ENCODE assay signal across 26 mouse cellular contexts in genomic region chr13:31163878-31164495, GRCm38 (mm10).
A peak's percentile ranks its signal among the peaks of the same experiment; 100 is the strongest.
DNase-seq lines count a peak whose midpoint lies in the region; ATAC-seq lines count a peak whose summit lies in the region.
"Had no signal": no experiment of that assay in that cellular context is flagged by ENCODE, and none has a peak within 500 bp of the region (broad histone marks: within the 10 kb centered on the region; RNA-seq: fewer than 3 reads in every experiment).

No protein-coding gene starts in this region.

- no peak overlapping the region for H3K27ac ChIP-seq in kidney, embryonic 16.5 days (ENCODE audit: low read length)
- no peak overlapping the region for H3K27ac ChIP-seq in neural tube, embryonic 15.5 days (replicated peaks)
- H3K27ac ChIP-seq: embryonic facial prominence, embryonic 10.5 days; forebrain, embryonic 10.5 days; heart, embryonic 10.5 days; hindbrain, embryonic 10.5 days; limb, embryonic 13.5 days; liver, embryonic 12.5 days; midbrain, embryonic 12.5 days; stomach, postnatal 0 days had no signal

- 39% methylated on average over 6 of the region's 6 CpGs for WGBS in kidney, embryonic 16.5 days
- 53% methylated on average over 6 of the region's 6 CpGs for WGBS in neural tube, embryonic 15.5 days

- ATAC-seq in kidney, embryonic 16.5 days (ENCODE audit: low FRiP score, low TSS enrichment) = peak; percentile 31; the same call in 1 of the 2 replicates
- ATAC-seq in common myeloid progenitor, adult 5-6 weeks (replicated peaks; ENCODE audit: low read depth, poor library complexity, severe bottlenecking) = 0 out of 2 replicates have a peak, but pooled peaks have one; percentile 36
- peak; percentile 37 to 60; a peak in 2 of 4 replicates for ATAC-seq in hematopoietic stem cell, adult 5-6 weeks (replicated peaks in 1 of 2; ENCODE audit: insufficient read depth in 1 of 2, low FRiP score in 2 of 2, low TSS enrichment in 1 of 2, low read depth in 1 of 2, poor library complexity in 2 of 2, severe bottlenecking in 2 of 2)
- peak; percentile 71 for ATAC-seq in neural tube, embryonic 15.5 days (ENCODE audit: low FRiP score)
- ATAC-seq: forebrain, postnatal 0 days; hindbrain, embryonic 16.5 days; intestine, embryonic 16.5 days; liver, embryonic 12.5 days had no signal

- no peak overlapping the region for H3K4me2 ChIP-seq in kidney, embryonic 16.5 days (replicated peaks; ENCODE audit: low read depth, low read length)
- H3K4me2 ChIP-seq in neural tube, embryonic 15.5 days = no peak overlapping the region
- H3K4me2 ChIP-seq: limb, embryonic 13.5 days; liver, embryonic 12.5 days; midbrain, embryonic 12.5 days had no signal

- H3K27me3 ChIP-seq in kidney, embryonic 16.5 days (ENCODE audit: insufficient read depth, low read length) = no peaks in the 10 kb centered on the region
- no peaks in the 10 kb centered on the region for H3K27me3 ChIP-seq in neural tube, embryonic 15.5 days (replicated peaks)
- H3K27me3 ChIP-seq: liver, embryonic 12.5 days; midbrain, embryonic 12.5 days had no signal

- DNase-seq in kidney, postnatal 36 days = no peak
- DNase-seq in adrenal gland, adult (ENCODE audit: inconsistent age in 2 of 2, low spot score in 1 of 2) = no peak
- no peak for DNase-seq in cerebellum, postnatal 4 days (ENCODE audit: low spot score in 2 of 2)
- DNase-seq: adrenal gland, postnatal 36 days; cerebellum, postnatal 10 days; forebrain, postnatal 0 days; kidney, postnatal 14 days; layer of hippocampus, adult 9-11 months; lung, adult 18-20 months; lung, postnatal 10 days; thymus, adult 2 months; thymus, postnatal 4 days had no signal

- H3K4me1 ChIP-seq in kidney, embryonic 16.5 days (ENCODE audit: insufficient read depth, low read length) = peaks cover 2% of the 10 kb centered on the region; the same call in 1 of the 2 replicates
- H3K4me1 ChIP-seq in neural tube, embryonic 15.5 days = peaks cover 9% of the 10 kb centered on the region; the same call in 1 of the 2 replicates
- H3K4me1 ChIP-seq: embryonic facial prominence, embryonic 10.5 days; forebrain, embryonic 10.5 days; heart, embryonic 10.5 days; hindbrain, embryonic 10.5 days; limb, embryonic 13.5 days; liver, embryonic 12.5 days; midbrain, embryonic 12.5 days had no signal

- no peaks in the 10 kb centered on the region for H3K9me3 ChIP-seq in kidney, embryonic 16.5 days (ENCODE audit: low read length)
- H3K9me3 ChIP-seq in neural tube, embryonic 15.5 days (replicated peaks) = no peaks in the 10 kb centered on the region
- H3K9me3 ChIP-seq: embryonic facial prominence, embryonic 10.5 days; forebrain, embryonic 10.5 days; heart, embryonic 10.5 days; hindbrain, embryonic 10.5 days; limb, embryonic 13.5 days; liver, embryonic 12.5 days; midbrain, embryonic 12.5 days had no signal

- no peak overlapping the region for H3K4me3 ChIP-seq in kidney, embryonic 16.5 days (ENCODE audit: low read length)
- H3K4me3 ChIP-seq in neural tube, embryonic 15.5 days (replicated peaks) = no peak overlapping the region
- H3K4me3 ChIP-seq: embryonic facial prominence, embryonic 10.5 days; forebrain, embryonic 10.5 days; heart, embryonic 10.5 days; hindbrain, embryonic 10.5 days; limb, embryonic 13.5 days; liver, embryonic 12.5 days; midbrain, embryonic 12.5 days had no signal

- H3K36me3 ChIP-seq in kidney, embryonic 16.5 days (ENCODE audit: insufficient read depth, low read length) = no peaks in the 10 kb centered on the region
- H3K36me3 ChIP-seq in neural tube, embryonic 15.5 days = no peaks in the 10 kb centered on the region
- H3K36me3 ChIP-seq: embryonic facial prominence, embryonic 10.5 days; forebrain, embryonic 10.5 days; heart, embryonic 10.5 days; hindbrain, embryonic 10.5 days; limb, embryonic 13.5 days; liver, embryonic 12.5 days; midbrain, embryonic 12.5 days had no signal

- H3K9ac ChIP-seq in kidney, embryonic 16.5 days (replicated peaks; ENCODE audit: low read length) = no peak overlapping the region
- no peak overlapping the region for H3K9ac ChIP-seq in neural tube, embryonic 15.5 days (replicated peaks)
- H3K9ac ChIP-seq: forebrain, postnatal 0 days; limb, embryonic 13.5 days; liver, embryonic 12.5 days; midbrain, embryonic 12.5 days had no signal
